Mouse (Mus musculus) testis, postnatal 10 days (tissue): ENCODE measurements around the gene Coa3.

ENCODE experiments used
- DNase-seq: peaks from one replicate; pipeline ENCODE4 v3.0.0; 2021; ENCODE audit warnings: low spot score

Gene Coa3

GRCm38 (mm10) chr11:101278223-101279192 is at the start of gene Coa3, which contains the start of gene Cntd1:
Coa3 (minus strand) TSS chr11:101279114.
Cntd1 (plus strand) TSS chr11:101279012.
- DNase-seq = peak; percentile 82

GRCm38 (mm10) chr11:101327311-101327710 is 48.4 kb upstream of the Coa3 start:
- DNase-seq = no peak

- no peak for DNase-seq
Observed at GRCm38 (mm10) chr11:101326147-101326546, 47.2 kb upstream of the Coa3 start.

- DNase-seq = peak; percentile 46
Observed at GRCm38 (mm10) chr11:101325201-101325600, 46.3 kb upstream of the Coa3 start.

- DNase-seq = no peak
Observed at GRCm38 (mm10) chr11:101324763-101325162, 45.8 kb upstream of the Coa3 start, which contains the start of gene Aoc2. Aoc2 (plus strand) TSS chr11:101325063.

- DNase-seq = peak; percentile 86
Observed at GRCm38 (mm10) chr11:101323609-101324008, 44.7 kb upstream of the Coa3 start.

- peak; percentile 67 for DNase-seq
Observed at GRCm38 (mm10) chr11:101316501-101316917, 37.6 kb upstream of the Coa3 start.

GRCm38 (mm10) chr11:101315665-101316500 is 37.0 kb upstream of the Coa3 start, which contains the start of gene Psme3:
Psme3 (plus strand) TSS chr11:101316213.
- peak; percentile 93 for DNase-seq

GRCm38 (mm10) chr11:101315082-101315650 is 36.3 kb upstream of the Coa3 start:
- DNase-seq = no peak

- no peak for DNase-seq
Observed at GRCm38 (mm10) chr11:101314567-101314966, 35.7 kb upstream of the Coa3 start.

- no peak for DNase-seq
Observed at GRCm38 (mm10) chr11:101312150-101312549, 33.2 kb upstream of the Coa3 start.

GRCm38 (mm10) chr11:101311083-101311482 is 32.2 kb upstream of the Coa3 start:
- DNase-seq = no peak

- DNase-seq = no peak
Observed at GRCm38 (mm10) chr11:101307744-101308143, 28.8 kb upstream of the Coa3 start.

- peak; percentile 100 for DNase-seq
Observed at GRCm38 (mm10) chr11:101302004-101302798, 23.3 kb upstream of the Coa3 start, which contains the start of gene Becn1. Becn1 (minus strand) TSS chr11:101302286.

GRCm38 (mm10) chr11:101301299-101302003 is 22.5 kb upstream of the Coa3 start:
- DNase-seq = no peak

- peak; percentile 57 for DNase-seq
Observed at GRCm38 (mm10) chr11:101300881-101301280, 22.0 kb upstream of the Coa3 start.

GRCm38 (mm10) chr11:101295191-101295590 is 16.3 kb upstream of the Coa3 start:
- DNase-seq = no peak

GRCm38 (mm10) chr11:101291231-101291630 is 12.3 kb upstream of the Coa3 start:
- DNase-seq = no peak

GRCm38 (mm10) chr11:101287306-101287705 is 8.4 kb upstream of the Coa3 start:
- DNase-seq = no peak

GRCm38 (mm10) chr11:101283805-101284204 is 4.9 kb upstream of the Coa3 start:
- no peak for DNase-seq
